Mouse (Mus musculus) thymus, adult 2 months (tissue): ENCODE data around the gene Mib2. TPM values are rescaled to one million over a fixed set of nuclear protein-coding genes. Genes with fewer than 3 reads are reported as not detected.
"Not testable (repeated sequence)": the region's sequence is repeated elsewhere in the genome, so short reads cannot be mapped to it uniquely, and the experiment has no call there.

Experiments used
- DNase-seq: peaks from one replicate; pipeline ENCODE4 v3.0.0; 2021
- H3K27ac ChIP-seq: fragments of 200-500 bp; 2 replicates; pipeline ENCODE4 v1.5.1; 2012; ENCODE audit warnings: low read length, control low read depth; ENCODE audit not compliant: control insufficient read depth, insufficient read depth
- H3K27me3 ChIP-seq: fragments of 200-500 bp; 2 replicates; pipeline ENCODE4 v1.6.1; 2012; ENCODE audit warnings: mild to moderate bottlenecking, low read length, moderate library complexity, mixed read lengths; ENCODE audit not compliant: control insufficient read depth, insufficient read depth
- H3K36me3 ChIP-seq: fragments of 200-500 bp; 2 replicates; pipeline ENCODE4 v1.6.1; 2012; ENCODE audit warnings: mild to moderate bottlenecking, low read length, moderate library complexity; ENCODE audit not compliant: control insufficient read depth, insufficient read depth
- H3K4me1 ChIP-seq: fragments of 200-500 bp; replicated peaks from 2 replicates; pipeline ENCODE4 v1.6.1; 2012; ENCODE audit warnings: low read length; ENCODE audit not compliant: control insufficient read depth, insufficient read depth
- H3K4me3 ChIP-seq: fragments of 200-500 bp; 2 replicates; pipeline ENCODE4 v1.5.1; 2012; ENCODE audit warnings: mild to moderate bottlenecking, low read length, control low read depth, moderate library complexity; ENCODE audit not compliant: control insufficient read depth, insufficient read depth
- CTCF ChIP-seq: fragments of 200-500 bp; IDR thresholded peaks from 2 replicates; pipeline ENCODE4 v1.5.1; 2012; ENCODE audit warnings: mild to moderate bottlenecking, control low read depth, low read length, moderate library complexity, borderline replicate concordance; ENCODE audit not compliant: control insufficient read depth, poor library complexity, insufficient read depth; ENCODE audit errors: extremely low read depth
- POLR2A ChIP-seq: fragments of 200-500 bp; IDR thresholded peaks from 2 replicates; pipeline ENCODE4 v1.6.1; 2012; ENCODE audit warnings: mild to moderate bottlenecking, low read length, control low read depth, moderate library complexity; ENCODE audit not compliant: control insufficient read depth, poor library complexity, insufficient read depth; ENCODE audit errors: extremely low read depth
- WGBS: fragments of 180-500 bp; shearing (Covaris S2); methylation state at CpG from one replicate; pipeline ENCODE4 v1.1.7; 2018; 5-methylcytosine and 5-hydroxymethylcytosine counted together
- polyA plus RNA-seq: library from polyadenylated mRNA; depleted of rRNA; stranded (reverse); fragments of >200 nt; gene quantifications from 2 replicates; pipeline ENCODE4 v1.2.3, GENCODE M21; 2012

Gene Mib2
- polyA plus RNA-seq, 1 experiment, result 99.7 TPM

GRCm38 (mm10) chr4:155653086-155653450 is 15.9 kb downstream of the Mib2 start, which contains the start of gene Mmp23:
Gene Mmp23, minus strand, starts transcription at chr4:155653384.
- TF ChIP-seq POLR2A (no peak), CTCF (no peak)
- Histone ChIP-seq H3K27ac (no peak within 1 kb of the TSS), H3K4me3 (peak within 1 kb of the TSS; percentile 34), H3K27me3 (peaks cover 18% of the 10 kb centered on the region), H3K4me1 (peaks cover 24% of the 10 kb centered on the region), H3K36me3 (peaks cover 30% of the 10 kb centered on the region)
- DNase-seq, result no peak
- 3% methylated on average over 33 of the region's 33 CpGs for WGBS

DNA sequence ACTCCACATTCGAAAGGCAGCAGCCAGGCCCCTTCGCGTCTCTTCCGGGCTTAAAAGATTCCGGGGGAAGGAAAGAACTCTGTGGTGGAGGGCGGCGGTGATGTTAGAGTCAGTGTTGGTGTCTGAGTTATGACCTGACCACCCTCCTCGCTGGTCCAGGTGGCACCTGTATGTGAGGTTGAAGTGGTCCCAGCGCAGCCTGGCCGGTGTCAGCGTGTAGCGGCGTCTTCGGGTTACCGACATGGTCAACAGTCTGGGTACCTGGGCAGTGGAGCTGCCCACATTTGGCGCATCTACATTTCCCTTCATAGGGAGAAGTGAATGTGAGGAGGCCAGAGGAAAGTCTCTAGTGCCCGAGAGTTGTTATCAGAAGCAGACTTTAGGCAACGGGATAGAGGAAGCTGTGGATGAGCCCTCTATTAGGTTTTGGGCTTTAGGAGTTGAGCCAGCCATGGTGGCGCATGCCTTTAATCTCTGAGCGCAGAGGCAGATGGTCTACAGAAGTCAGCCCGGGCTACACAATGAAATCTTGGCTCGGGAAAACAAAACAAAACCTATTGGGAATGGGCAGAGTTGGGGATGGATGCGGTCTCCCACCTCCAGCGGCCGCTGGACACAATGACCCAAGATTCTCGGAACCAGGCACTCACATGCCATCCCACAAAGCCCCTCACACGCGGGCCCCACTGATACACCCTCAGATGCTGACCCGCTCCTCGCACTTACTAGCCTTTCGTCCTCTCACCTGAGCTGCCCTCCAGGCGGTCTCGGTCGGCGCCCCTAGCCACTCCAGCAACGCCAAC is 16.5 kb downstream of the Mib2 start:
- peaks cover 35% of the 10 kb centered on the region for H3K36me3 ChIP-seq
- H3K27me3 ChIP-seq, result peaks cover 18% of the 10 kb centered on the region
- no peak for DNase-seq
- WGBS, result 42% methylated on average over 36 of the region's 36 CpGs
- no peak overlapping the region for H3K27ac ChIP-seq
- peaks cover 24% of the 10 kb centered on the region for H3K4me1 ChIP-seq
- no peak for TF ChIP-seq POLR2A
- no peak for TF ChIP-seq CTCF
- no peak overlapping the region for H3K4me3 ChIP-seq

GRCm38 (mm10) chr4:155651553-155652269 is 17.3 kb downstream of the Mib2 start:
- Histone ChIP-seq H3K27me3 (peaks cover 18% of the 10 kb centered on the region), H3K4me3 (no peak overlapping the region), H3K4me1 (peaks cover 24% of the 10 kb centered on the region), H3K36me3 (peaks cover 42% of the 10 kb centered on the region), H3K27ac (no peak overlapping the region)
- 74% methylated on average over 15 of the region's 15 CpGs for WGBS
- TF ChIP-seq POLR2A (no peak), CTCF (no peak)
- no peak for DNase-seq

DNA sequence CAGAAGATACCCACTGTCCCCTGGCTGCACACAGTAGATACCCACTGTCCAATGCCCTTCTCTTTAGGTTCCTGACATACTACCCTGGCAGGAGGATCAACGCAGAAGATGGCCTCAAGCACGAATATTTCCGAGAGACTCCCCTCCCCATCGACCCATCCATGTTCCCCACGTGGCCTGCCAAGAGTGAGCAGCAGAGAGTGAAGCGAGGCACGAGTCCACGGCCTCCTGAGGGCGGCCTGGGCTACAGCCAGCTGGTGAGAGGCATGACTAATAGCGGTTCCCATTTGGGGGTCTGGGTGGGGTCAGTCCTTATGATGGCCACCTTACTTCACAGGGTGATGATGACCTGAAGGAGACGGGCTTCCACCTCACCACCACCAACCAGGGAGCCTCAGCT is 19.6 kb downstream of the Mib2 start:
- 96% methylated on average over 11 of the region's 11 CpGs for WGBS
- TF ChIP-seq POLR2A, result no peak
- TF ChIP-seq CTCF, result no peak

GRCm38 (mm10) chr4:155645721-155646120 is 23.3 kb downstream of the Mib2 start:
- WGBS, result 99% methylated on average over 5 of the region's 5 CpGs
- H3K4me3 ChIP-seq, result no peak overlapping the region
- no peak for TF ChIP-seq POLR2A
- no peak for TF ChIP-seq CTCF
- peaks cover 80% of the 10 kb centered on the region for H3K36me3 ChIP-seq
- H3K4me1 ChIP-seq, result no peaks in the 10 kb centered on the region
- H3K27me3 ChIP-seq, result no peaks in the 10 kb centered on the region
- no peak for DNase-seq
- no peak overlapping the region for H3K27ac ChIP-seq

More for the DNA sequence above, 19.6 kb downstream of the Mib2 start:
- Histone ChIP-seq H3K36me3 (peaks cover 51% of the 10 kb centered on the region), H3K4me3 (no peak overlapping the region), H3K27me3 (peaks cover 18% of the 10 kb centered on the region), H3K27ac (no peak overlapping the region), H3K4me1 (peaks cover 15% of the 10 kb centered on the region)
- DNase-seq, result no peak

- H3K27me3 ChIP-seq, DNase-seq, H3K4me1 ChIP-seq, H3K4me3 ChIP-seq, H3K27ac ChIP-seq: not testable (repeated sequence)
- H3K36me3 ChIP-seq, result peaks cover 81% of the 10 kb centered on the region
- WGBS, result 98% methylated on average over 2 of the region's 2 CpGs
Measured at GRCm38 (mm10) chr4:155645308-155645707, 23.7 kb downstream of the Mib2 start, which contains the start of gene Gm10563. Gene Gm10563, minus strand, starts transcription at chr4:155645408.

- H3K36me3 ChIP-seq, result peaks cover 74% of the 10 kb centered on the region
- no peak overlapping the region for H3K27ac ChIP-seq
- no peaks in the 10 kb centered on the region for H3K27me3 ChIP-seq
- TF ChIP-seq POLR2A (no peak), CTCF (no peak)
- H3K4me1 ChIP-seq, result no peaks in the 10 kb centered on the region
- no peak for DNase-seq
- 97% methylated on average over 1 of the region's 1 CpGs for WGBS
- no peak overlapping the region for H3K4me3 ChIP-seq
Measured at GRCm38 (mm10) chr4:155643531-155643930, 25.5 kb downstream of the Mib2 start.
